ENCODE assay signal across 21 mouse cellular contexts in genomic region chr7:71962851-71963250, GRCm38 (mm10).
DNase-seq lines count a peak whose midpoint lies in the region; ATAC-seq and TF ChIP-seq lines count a peak whose summit lies in the region.
"Had no signal": no experiment of that assay in that cellular context is flagged by ENCODE, and none has a peak within 500 bp of the region (broad histone marks: within the 10 kb centered on the region; RNA-seq: fewer than 3 reads in every experiment).

No protein-coding gene starts in this region.

- no peak overlapping the region for H3K4me3 ChIP-seq in kidney, embryonic 15.5 days (replicated peaks)
- no peak overlapping the region for H3K4me3 ChIP-seq in lung, postnatal 0 days (ENCODE audit: low read depth, low read length)
- H3K4me3 ChIP-seq: embryonic facial prominence, embryonic 12.5 days; embryonic facial prominence, embryonic 15.5 days; forebrain, embryonic 12.5 days; forebrain, embryonic 15.5 days; heart, embryonic 13.5 days had no signal

- DNase-seq in adrenal gland, adult 2 months = peak; percentile 18
- no peak for DNase-seq in adrenal gland, adult 18-20 months (ENCODE audit: low spot score in 2 of 2)
- DNase-seq in kidney, postnatal 25 days = no peak
- peak; percentile 54 for DNase-seq in lung, postnatal 0 days (ENCODE audit: low spot score)
- no peak for DNase-seq in lung, postnatal 4 days
- DNase-seq: cerebellum, adult 11 months; cerebellum, adult 2 months; cerebellum, adult 9-11 months; cerebellum, postnatal 25 days; gastrocnemius, postnatal 14 days had no signal

- no peak overlapping the region for H3K9ac ChIP-seq in kidney, embryonic 15.5 days
- H3K9ac ChIP-seq in lung, postnatal 0 days (replicated peaks; ENCODE audit: low read depth) = no peak overlapping the region
- H3K9ac ChIP-seq: embryonic facial prominence, embryonic 12.5 days; embryonic facial prominence, embryonic 15.5 days; forebrain, embryonic 12.5 days; forebrain, embryonic 15.5 days; heart, embryonic 13.5 days; hindbrain, embryonic 14.5 days had no signal

- no peaks in the 10 kb centered on the region for H3K9me3 ChIP-seq in kidney, embryonic 15.5 days (replicated peaks)
- H3K9me3 ChIP-seq in lung, postnatal 0 days (ENCODE audit: low read length) = no peaks in the 10 kb centered on the region
- H3K9me3 ChIP-seq: embryonic facial prominence, embryonic 12.5 days; embryonic facial prominence, embryonic 15.5 days; forebrain, embryonic 12.5 days; forebrain, embryonic 15.5 days; heart, embryonic 13.5 days had no signal

- TF ChIP-seq EP300 in lung, postnatal 0 days (IDR thresholded peaks at IDR 0.05) = no peak

- no peaks in the 10 kb centered on the region for H3K36me3 ChIP-seq in kidney, embryonic 15.5 days
- no peaks in the 10 kb centered on the region for H3K36me3 ChIP-seq in lung, postnatal 0 days (ENCODE audit: insufficient read depth, low read length)
- H3K36me3 ChIP-seq: embryonic facial prominence, embryonic 12.5 days; embryonic facial prominence, embryonic 15.5 days; forebrain, embryonic 12.5 days; forebrain, embryonic 15.5 days; heart, embryonic 13.5 days had no signal

- ATAC-seq in kidney, embryonic 15.5 days (replicated peaks; ENCODE audit: low FRiP score) = no peak
- no peak for ATAC-seq in lung, postnatal 0 days
- ATAC-seq: forebrain, embryonic 15.5 days; hindbrain, postnatal 0 days; inflammation-experienced regulatory T-cells, adult 6 months; intestine, embryonic 16.5 days; Patski had no signal

- peaks cover 13% of the 10 kb centered on the region; the same call in 1 of the 2 replicates for H3K4me1 ChIP-seq in kidney, embryonic 15.5 days
- H3K4me1 ChIP-seq in lung, postnatal 0 days (ENCODE audit: insufficient read depth, low read depth, low read length) = peaks cover 5% of the 10 kb centered on the region; the same call in 1 of the 2 replicates
- H3K4me1 ChIP-seq: heart, embryonic 13.5 days had no signal

- TF ChIP-seq CTCF in lung, postnatal 0 days (IDR thresholded peaks at IDR 0.05) = no peak

- no peak overlapping the region for H3K4me2 ChIP-seq in kidney, embryonic 15.5 days
- H3K4me2 ChIP-seq in lung, postnatal 0 days (replicated peaks; ENCODE audit: low read depth, low read length) = no peak overlapping the region
- H3K4me2 ChIP-seq: embryonic facial prominence, embryonic 12.5 days; embryonic facial prominence, embryonic 15.5 days; forebrain, embryonic 12.5 days; forebrain, embryonic 15.5 days; heart, embryonic 13.5 days; hindbrain, embryonic 14.5 days had no signal

- WGBS in kidney, embryonic 15.5 days = 86% methylated on average over 3 of the region's 3 CpGs
- WGBS in lung, postnatal 0 days = 65% methylated on average over 3 of the region's 3 CpGs

- H3K27ac ChIP-seq in kidney, embryonic 15.5 days = peak overlapping the region; percentile 28; the same call in 1 of the 2 replicates
- 0 out of 2 replicates have a peak overlapping the region, but pooled peaks have one; percentile 2 for H3K27ac ChIP-seq in lung, postnatal 0 days (ENCODE audit: low read length)
- H3K27ac ChIP-seq: embryonic facial prominence, embryonic 12.5 days; embryonic facial prominence, embryonic 15.5 days; forebrain, embryonic 12.5 days; forebrain, embryonic 15.5 days; heart, embryonic 13.5 days; hindbrain, embryonic 14.5 days; hindbrain, postnatal 0 days had no signal

- no peaks in the 10 kb centered on the region for H3K27me3 ChIP-seq in kidney, embryonic 15.5 days
- H3K27me3 ChIP-seq in lung, postnatal 0 days (replicated peaks; ENCODE audit: insufficient read depth, low read length) = no peaks in the 10 kb centered on the region
- H3K27me3 ChIP-seq: embryonic facial prominence, embryonic 12.5 days; embryonic facial prominence, embryonic 15.5 days; forebrain, embryonic 12.5 days; forebrain, embryonic 15.5 days; heart, embryonic 13.5 days; Patski had no signal

Comparison
In these comparisons a context has a peak if more than half of its experiments do, and no peak if none do; other contexts are left out.
1. DNase-seq: peak in adrenal gland, adult 2 months (single experiment) and lung, postnatal 0 days (single experiment); none in adrenal gland, adult 18-20 months (0 of 2), kidney, postnatal 25 days (0 of 2) and lung, postnatal 4 days (0 of 2).